Mouse (Mus musculus): ENCODE measurements around the gene Kdr.
"Not testable (repeated sequence)": the region's sequence is repeated elsewhere in the genome, so short reads cannot be mapped to it uniquely, and the experiment has no call there.

The Kdr gene

DNA sequence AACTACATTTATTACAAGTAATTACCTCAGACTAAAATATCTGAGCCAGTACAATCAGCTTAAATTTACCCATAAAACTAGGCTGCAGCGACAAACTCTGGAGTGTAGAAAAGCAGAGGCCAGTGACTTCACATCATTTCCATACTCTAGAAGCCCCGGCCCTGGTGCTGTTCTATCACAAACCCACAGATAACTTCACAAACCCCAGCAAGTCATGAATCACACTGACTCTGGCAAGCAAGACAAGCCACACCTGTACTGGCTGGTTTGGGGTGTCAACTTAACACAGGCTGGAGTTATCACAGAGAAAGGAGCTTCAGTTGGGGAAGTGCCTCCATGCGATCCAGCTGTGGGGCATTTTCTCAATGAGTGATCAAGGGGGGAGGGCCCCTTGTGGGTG lies 18.4 kb downstream of the Kdr start:
- DNase-seq (ENCODE audit: low read depth, low spot score): no peak

DNA sequence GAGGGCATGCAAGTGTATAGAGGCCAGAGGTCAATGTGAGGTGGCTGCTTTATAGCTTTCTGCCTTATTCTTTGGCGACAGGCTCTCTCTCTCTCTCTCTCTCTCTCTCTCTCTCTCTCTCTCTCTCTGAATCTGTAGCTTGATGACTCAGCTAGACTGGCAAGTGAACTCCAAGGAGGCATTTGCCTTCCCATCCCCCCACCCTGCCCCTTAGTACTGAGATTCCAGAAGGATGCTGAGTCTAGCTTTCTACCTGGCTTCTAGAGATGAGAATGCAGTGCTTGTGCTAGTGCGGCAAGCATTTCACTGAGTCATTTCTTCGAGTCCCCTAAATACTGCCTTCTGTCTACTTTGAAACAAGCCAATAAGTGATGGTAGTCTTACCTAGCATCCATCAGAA lies 21.7 kb downstream of the Kdr start:
- DNase-seq (ENCODE audit: low read depth, low spot score): no peak

DNA sequence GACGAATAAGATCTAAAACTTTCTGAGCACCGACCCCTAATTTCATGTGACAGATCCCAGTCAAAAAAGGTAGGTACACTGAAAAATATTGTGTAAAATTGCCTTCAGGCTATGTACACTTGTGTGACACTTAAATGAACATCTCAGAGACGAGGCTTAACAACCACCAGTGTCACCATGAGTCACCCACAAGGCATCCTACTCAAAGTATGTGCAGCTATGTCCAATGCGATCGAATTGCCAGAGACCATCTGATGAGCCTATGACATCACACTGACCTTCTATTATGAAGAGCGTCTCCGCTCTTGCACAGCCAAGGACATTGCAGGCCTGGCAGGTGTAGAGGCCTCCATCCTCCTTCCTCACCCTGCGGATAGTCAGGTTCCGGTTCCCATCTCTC lies 22.4 kb downstream of the Kdr start:
- DNase-seq (ENCODE audit: low read depth, low spot score): no peak

DNA sequence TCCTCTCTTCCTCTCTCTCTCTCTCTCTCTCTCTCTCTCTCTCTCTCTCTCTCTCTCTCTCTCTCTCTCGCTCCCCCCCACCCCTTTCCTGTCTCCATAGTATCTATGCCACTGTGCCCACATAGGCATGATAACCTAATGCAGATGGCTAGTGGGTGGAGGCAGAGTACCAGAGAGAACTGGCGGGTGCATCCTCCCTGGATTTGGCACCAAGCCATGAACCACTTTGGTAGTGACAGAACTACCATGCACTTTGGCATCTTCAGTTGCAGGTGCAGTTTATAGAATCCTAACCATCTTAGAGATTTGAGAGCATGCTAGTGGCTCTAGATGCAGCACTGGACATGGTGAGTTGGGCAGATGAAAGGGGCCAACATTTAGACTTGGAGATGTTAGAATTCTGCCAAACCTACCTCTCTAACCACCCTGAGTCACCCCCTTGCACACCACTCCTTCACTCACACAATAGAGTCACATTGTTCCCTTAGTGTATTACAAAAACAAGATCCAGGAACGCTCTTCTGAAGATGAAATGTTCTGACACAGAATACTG lies 23.4 kb downstream of the Kdr start:
- DNase-seq (ENCODE audit: low read depth, low spot score): no peak

DNA sequence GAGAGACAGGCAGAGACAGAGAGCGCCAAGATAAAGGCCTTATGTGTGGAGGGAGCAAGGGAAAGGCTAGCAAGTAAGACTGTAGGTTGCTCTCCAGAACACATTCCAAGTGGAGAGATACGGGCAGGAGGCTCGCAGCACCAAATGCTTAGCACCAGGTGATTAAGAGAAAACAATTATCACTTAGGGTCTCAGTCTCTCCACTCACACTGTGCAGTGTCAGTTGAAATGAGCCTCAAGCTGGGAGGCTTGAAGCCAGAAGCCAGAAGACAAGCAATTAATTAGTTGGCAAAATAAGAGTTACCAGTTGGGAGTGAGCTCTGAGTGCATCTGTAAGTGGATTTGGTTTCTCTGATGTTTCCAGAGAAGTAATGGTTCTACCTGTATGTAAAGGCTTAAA lies 24.0 kb downstream of the Kdr start:
- DNase-seq (ENCODE audit: low read depth, low spot score): no peak

DNA sequence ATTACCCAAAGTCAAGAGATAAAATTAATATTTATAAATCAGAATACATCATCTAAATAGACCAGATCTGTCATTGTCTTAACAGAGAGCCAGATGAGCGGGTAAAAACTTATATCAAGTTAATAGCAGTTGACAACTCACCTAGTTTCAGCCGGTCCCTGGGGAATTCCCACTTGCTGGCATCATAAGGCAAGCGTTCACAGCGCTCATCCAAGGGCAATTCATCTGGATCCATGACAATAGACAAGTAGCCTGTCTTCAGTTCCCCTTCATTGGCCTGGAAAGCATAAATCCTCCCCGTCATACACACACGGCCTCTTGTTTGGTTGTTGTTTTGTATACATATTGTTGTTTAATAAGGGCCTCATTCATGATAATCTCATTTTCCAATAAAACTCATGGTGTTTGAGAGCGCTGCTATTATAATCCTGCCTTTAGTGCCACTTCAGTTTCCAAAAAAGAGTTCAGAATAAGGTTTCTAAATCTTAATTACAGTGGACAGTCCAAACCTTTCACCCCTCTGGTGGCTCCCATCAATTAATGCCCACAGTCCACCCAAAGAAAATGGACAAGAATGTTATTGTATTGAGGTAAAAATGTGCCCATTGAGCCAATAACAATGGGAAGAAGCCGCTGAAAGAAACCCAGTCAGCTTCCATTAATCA lies 26.0 kb downstream of the Kdr start:
- no peak for DNase-seq (ENCODE audit: low read depth, low spot score)

DNA sequence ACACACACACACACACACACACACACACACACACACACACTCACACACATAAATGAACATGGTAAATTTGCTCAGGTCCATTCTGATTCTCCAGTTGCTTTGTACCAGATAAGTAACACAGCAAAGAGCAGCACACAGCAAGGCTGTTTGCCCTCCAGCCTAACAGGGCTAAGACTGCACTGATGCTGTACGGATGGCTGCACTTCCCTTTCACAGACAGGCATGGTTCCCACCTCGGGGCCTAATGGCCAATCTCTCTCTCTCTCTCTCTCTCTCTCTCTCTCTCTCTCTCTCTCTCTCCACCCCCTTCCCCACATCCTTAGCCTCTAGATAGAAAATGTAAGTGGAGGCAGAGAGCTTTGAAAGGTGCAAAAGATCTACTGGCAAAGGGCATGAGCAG lies 27.4 kb downstream of the Kdr start:
- DNase-seq (ENCODE audit: low read depth, low spot score): no peak

DNA sequence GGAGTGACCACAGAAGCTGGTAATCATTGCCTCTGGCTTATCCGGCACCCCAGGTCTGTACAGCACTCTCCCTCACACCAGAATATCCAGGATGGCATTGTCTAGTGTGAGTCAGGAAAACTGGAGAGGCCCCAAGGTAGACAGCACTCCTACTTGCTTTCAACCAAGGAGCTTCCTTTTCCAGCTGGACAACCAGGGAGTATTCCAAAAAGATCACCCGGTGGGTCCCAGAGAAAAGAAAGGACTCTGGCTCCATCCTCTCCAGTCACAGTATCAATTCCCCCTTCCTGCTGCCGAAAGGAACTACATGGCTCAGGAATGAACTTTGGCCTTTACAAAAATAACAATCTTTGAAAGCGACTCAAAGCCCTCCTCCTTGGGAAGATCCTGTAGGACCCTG lies 32.9 kb downstream of the Kdr start:
- DNase-seq (ENCODE audit: low read depth, low spot score): no peak

DNA sequence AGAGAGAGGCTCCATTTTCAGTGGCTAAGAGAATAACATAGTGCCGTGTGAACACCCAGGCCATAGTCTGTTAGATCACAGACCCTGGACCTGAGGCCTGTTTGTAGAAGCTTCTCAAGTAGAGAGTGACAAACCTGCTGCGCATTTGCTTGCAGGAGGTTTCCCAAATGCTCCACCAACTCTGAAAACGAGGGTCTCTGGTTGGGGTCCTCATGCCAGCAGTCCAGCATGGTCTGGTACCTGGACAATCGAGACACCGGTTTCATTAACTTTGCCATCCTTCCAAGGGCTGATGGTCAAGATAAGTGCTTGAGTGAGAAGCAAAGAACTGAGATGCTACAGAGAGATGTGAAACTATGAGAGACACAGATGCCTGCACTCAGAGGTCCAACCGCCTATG lies 35.0 kb downstream of the Kdr start:
- no peak for DNase-seq (ENCODE audit: low read depth, low spot score)

DNA sequence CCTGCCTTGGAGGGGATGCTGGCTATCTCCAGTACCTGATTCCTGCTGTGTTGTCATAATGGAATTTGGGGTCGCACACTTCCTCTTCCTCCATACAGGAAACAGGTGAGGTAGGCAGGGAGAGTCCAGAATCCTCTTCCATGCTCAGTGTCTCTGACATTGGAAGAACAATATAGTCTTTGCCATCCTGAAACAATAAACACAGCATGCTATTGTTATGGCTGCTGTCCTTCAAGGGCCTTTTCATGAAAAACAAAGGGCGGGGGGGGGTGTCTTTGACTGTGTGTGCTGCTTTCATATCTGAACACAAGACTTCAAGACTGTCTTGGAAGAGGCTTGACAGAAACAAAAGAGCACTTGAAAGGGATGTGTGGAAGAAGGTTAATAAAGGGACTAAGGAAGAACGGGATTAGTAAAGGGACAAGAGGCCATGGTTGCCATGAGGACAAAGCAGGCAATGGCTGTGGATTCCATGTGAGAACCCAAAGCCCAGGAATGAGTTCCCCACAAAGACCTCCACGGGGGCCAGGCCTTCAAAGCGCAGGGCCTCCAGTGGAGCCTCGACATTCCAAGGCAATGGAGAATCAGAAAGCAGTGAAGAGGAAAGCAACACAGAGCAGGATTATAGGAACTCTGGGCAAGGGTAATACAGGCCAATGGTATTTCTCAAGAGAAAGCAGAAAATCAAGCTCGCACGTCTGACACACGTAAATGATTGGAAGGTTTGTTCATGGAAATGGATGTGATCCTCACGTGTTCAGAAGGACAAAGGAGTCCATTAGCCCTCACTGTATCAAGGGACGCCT lies 36.3 kb downstream of the Kdr start:
- DNase-seq (ENCODE audit: low read depth, low spot score): no peak

DNA sequence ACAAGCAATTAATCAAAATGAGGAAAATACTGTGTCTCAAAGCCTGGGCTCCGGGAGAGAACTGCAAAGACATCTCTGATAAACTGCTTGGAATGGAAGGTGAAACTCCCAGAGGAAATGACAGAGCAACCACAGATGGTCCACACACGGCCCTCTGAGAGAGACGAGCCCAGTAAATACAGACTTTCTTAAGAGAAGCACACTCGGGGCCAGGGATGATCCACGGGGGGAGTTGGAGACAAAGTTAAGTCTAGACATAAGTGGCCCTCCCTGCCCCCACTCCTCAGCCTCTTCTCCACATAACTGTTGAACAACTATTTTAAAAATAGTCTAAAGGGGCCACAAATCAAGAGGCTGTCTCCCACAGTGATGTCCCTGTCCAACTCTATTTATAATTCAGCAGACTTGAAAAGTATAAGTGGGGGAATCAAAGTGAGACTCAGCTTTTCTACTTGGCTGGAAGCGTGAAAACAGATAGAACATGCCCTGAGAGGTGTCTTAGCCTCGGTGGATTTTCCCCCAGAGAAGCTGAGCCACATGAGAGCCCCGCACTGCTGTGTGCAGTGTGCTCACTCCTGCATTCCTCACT lies 39.0 kb downstream of the Kdr start:
- no peak for DNase-seq (ENCODE audit: low read depth, low spot score)

DNA sequence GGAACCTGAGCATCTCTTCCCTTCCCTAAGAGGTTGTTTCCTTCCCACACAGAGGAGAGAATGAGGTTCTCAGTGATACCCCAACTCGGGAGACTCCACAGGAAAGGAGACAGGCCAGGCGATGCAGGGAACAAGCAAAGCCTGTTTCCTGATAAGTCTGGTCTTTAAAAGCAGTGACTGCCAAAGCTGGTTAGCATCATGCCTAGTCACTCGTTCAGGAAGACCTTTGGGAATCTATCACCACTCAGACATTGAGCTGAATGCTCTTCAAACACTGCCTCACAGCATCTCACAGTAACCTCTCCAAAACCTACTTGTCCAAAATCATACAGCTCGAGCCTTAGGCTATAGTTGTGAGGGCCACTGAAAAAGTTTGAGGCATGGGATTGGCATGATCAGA lies 40.2 kb downstream of the Kdr start:
- DNase-seq (ENCODE audit: low read depth, low spot score): no peak

DNA sequence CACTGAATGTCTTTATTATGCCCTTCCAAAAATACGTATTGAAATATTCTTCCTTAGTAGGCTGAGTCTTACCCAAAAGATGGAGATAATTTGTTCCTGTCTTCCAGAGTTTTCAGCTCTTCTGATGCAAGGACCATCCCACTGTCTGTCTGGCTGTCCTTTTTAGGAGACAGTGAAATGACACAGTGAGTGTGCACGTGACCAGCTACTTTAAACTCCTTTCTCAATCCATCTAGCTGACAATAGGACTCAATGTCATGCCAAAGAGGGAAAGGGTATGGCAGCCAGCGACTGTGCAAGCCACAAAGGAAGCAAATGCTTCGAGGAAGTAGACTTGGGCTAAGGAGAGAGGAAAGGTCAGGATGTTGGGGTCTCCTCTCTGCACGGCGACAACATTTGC lies 42.0 kb downstream of the Kdr start:
- no peak for DNase-seq (ENCODE audit: low read depth, low spot score)

DNA sequence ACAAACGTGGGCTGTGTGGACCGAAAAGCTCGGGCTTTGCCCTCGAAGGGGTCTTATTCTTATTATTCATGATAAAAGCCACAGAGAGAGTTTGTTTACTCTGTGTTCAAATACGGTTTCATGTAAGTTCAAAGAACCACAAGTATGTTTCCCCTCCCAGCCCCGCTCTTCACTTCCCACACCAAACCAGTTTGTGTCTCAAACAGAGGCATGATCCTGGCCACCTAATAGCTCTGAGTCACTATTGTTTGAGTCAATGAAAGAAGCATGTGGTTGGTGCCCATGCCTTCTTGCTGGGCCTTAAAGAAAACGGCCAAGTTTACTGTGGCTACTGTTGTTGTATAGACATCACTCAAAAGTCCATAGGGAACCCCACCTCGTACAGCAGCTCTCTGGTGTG lies 43.0 kb downstream of the Kdr start:
- DNase-seq (ENCODE audit: low read depth, low spot score): no peak

DNA sequence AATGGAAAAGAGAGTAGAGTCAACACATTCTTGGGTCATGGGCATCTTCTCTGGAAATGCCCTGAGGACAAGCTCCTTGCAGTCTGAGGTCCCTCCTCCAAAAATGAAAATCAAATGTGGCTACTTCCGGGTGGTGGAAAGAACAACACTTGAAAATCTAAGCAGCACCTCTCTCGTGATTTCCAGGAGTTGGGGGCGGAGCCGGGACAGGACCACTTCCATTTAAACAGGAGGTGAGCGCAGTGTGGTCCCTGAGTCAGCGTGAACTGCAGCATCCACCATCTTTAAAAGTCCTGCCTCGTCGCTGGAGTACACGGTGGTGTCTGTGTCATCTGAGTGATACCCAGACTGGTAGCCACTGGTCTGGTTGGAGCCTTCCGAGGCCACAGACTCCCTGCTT lies 44.1 kb downstream of the Kdr start:
- DNase-seq (ENCODE audit: low read depth, low spot score): no peak

DNA sequence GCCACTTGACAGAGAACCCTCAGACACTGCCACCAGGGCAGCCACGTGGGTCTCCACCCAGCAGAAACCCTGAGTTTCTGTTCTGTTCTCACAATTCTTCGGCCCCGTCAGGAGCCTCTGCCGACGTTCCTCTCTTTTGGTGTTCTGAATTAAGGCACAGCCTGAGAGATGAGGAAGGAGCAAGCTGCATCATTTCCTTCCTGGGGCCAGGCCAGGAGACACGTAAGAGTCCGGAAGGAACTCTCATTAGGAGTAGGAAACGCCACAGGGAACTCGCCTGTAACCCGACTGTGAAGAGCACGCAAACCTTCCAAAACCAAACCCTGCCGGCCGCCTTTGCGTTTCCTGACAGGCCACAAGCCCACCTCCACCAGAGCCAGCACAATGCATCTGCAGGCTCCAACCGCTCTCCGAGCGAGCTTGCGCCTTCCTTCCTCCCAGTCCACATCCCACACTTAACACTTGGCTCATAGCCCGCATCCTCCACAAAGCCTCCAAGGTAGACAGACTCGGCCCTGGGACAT lies 44.7 kb downstream of the Kdr start:
- DNase-seq (ENCODE audit: low read depth, low spot score): no peak

DNA sequence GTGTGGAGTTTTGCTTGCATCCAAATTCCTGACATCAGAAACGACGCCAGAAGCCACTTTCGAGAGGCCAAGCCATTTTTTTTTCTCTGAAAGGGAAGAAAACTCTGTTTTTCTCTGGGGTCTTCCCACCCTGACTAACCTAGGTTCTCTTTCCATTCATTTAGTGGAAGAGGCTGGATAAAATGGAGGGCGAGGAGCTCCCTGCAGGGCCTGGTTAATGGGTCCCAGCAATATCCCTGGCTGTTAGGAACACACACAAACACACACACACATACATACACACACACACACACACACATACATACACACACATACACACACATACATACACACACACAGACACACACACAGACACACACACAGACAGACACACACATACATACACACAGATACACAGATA lies 46.8 kb downstream of the Kdr start:
- DNase-seq (ENCODE audit: low read depth, low spot score): not testable (repeated sequence)

DNA sequence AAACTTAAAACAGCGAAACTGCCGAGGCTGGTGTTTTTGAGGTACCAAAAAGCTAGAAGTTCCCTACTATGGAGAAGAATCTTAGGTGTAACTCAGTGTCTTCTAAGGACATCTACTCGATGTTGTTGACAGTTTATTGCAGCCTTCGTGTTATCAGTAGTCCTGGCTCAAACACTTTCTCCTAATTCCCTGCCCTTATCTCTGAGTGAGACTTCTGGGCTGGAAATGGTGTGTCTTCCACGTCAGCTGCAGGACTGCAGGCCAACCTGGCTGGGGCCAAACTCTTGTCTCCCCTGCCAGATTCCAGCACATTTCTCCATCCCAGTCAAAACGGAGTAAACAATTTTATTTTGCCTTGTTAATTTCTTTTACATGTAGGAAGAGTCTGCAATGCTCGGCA lies 48.3 kb downstream of the Kdr start:
- DNase-seq (ENCODE audit: low read depth, low spot score): no peak

DNA sequence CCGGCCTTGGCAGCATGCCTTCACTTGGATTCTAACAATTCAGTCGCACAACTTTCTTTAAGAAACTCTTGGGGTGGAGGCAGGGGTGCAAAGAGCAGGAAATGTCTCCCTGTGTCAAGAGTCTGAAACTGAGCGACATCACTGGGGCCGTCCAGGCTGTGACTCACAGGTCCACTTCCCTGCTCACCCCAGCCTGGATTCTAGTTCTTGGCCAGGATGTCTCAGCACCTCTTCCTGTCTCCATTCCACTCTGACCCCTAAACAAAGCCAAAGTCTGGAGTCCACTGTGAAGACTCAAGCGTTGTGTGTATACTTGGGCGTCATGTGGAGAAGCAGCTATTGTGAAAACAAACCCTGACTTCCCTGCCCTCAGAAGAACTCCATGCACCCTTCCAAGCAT lies 55.6 kb downstream of the Kdr start:
- DNase-seq (ENCODE audit: low read depth, low spot score): no peak

DNA sequence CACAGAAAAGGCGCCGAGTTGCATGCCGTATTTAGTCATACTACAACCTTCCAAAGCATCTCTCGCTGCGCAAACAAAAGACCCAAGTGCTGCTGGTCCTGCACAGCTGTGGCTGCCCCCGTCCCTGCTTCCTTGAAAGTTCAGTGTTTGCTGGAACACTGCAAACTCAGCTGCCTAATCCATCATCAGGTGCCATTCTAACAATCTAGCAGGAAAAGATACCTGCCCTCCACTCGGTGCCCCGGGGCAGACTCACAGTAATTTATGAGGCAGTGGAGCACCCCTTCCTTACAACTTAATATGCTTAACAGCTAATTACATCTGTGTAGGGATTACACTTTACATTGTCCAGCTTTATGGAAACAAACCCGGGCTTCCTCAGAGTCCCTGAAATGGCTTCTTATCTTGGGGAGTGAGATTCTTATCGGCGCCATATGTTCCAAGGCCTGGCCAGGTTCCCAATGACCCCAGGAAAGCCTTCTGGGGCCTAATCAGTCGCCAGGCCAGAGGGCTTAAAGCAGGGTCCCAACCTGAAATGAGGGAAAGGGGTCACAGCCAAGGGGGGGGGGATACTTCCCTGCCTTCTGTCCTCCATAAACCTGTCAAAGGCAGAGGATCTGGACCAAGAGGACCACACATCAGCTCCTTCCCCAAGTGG lies 56.4 kb downstream of the Kdr start:
- DNase-seq (ENCODE audit: low read depth, low spot score): peak; percentile 44

DNA sequence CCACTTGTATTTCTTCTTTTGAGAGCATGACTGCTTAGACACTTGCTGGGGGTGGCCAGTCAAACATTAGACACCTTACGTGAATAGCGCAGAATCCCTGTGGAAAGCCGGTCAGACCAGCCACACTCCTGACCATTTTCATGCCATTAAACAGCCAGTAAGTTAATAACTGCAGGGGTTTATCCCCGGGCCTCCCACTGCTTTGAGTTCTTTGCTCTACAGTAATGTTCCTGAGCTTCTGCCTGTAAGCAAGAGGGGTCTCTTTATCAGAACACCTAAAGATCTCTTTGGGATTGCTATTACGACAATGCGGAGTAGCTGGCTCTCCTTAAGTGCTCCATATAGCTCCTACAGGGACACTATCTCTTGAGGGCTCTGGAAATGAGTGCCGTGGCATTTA lies 58.7 kb downstream of the Kdr start:
- DNase-seq (ENCODE audit: low read depth, low spot score): no peak

DNA sequence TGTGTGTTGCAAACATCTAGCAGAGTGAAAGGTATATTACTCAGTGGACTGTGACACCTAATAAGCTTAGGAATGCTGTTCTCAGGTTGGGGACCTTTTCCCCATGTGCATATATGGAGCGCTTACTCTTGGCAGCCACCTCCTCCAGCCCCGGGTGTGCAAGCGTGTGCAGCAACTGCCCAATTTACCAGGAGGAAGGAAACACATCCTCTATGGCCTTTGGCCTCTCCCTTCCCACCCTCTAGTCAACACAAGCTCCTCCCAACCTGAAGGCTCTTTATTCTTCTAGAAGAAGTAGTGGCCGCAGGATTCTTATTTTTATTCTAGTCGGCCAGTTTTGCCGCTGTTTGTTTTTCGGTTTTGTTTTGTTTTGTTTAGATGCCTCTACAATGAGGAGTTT lies 60.1 kb downstream of the Kdr start:
- no peak for DNase-seq (ENCODE audit: low read depth, low spot score)
